Mouse (Mus musculus): ENCODE data around the gene Sgf29.

The Sgf29 gene

DNA sequence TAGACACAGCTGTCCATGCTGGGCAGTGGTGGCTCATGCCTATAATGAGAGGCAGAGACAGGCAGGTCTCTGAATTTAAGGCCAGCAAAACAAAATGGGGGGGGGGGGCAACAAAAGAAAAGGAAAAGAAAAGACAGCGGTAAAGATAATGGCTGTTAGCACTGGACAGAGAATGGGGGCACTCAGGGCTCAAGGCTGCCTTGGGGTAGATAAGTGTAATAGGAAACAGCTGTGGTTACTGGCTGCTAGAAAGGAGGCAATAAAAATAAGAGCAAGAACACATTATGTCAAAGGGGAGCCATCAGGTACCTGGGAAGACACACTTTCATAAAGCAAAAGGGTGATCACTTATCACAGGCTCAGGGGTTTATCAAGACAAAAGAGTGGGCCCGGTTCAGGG, 16.6 kb upstream of the Sgf29 start:
- in situ Hi-C loops (cut with MboI; ENCODE audit: low pct_unique_long_range_greater_than_20kb in 1 of 2, low sequenced_read_pairs in 2 of 2, unreplicated experiment in 1 of 2): loop anchor here (5.0 kb wide), 2 partner anchors 45 to 50 kb away; partner anchors contain the start of genes Apobr (in 1 of the 2) and Cln3 (in 1 of the 2)

DNA sequence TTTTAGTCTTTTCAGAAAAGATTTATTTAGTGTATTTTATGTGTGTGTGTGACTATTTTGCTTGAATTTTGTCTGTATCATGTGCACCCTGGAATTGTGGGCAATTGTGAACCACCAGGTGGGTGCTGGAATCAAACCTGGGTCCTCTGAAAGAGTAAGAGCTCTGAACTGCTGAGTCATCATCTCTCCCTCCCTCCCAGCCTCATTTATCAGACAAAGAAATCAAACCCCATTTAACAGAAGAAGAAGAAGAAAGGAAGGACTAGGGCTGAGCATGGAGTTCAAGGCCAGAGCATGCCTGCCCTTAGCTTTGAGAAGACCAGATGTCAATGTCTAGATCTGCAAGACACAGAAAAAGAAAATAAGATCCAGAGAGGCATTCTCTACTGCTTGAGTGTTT, 13.7 kb upstream of the Sgf29 start:
- in situ Hi-C loops (cut with MboI; ENCODE audit: low pct_unique_long_range_greater_than_20kb in 1 of 2, low sequenced_read_pairs in 2 of 2, unreplicated experiment in 1 of 2): no loop called here

DNA sequence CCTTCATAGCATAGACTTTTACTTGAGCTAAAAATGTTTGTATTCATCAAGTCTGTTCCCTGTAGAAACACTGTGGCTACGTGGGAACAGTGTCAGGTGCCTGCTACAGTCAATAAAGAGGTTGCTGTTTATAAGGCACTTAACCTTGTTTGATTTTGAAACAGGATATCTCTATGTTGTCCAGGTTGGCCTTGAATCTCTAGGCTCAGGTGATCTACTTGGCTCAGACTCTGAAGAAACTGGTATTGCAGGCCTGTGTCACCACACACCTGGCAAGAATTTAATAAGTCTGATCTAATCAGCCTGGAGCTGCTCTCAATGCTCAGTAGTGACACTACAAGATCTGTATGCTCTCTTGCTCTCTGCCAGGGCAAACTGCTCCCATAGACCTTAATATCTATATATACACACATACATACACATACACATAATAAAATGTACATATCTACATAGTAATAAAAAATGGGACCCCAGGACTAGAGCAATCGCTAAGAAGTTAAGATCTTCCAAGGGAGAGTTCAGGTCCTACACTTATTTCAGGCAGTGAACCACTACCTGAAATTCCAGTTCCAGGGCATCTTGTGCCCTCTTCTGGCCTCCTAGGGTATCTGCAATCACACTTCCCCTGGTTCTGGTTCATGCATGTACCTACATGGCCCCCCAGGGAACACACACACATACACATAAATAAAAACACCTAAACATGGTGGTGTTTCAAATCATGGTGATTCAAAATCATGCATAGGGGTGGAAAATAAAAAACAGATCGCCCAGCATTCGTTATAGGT, 12.2 kb upstream of the Sgf29 start:
- in situ Hi-C loops (cut with MboI; ENCODE audit: low pct_unique_long_range_greater_than_20kb in 1 of 2, low sequenced_read_pairs in 2 of 2, unreplicated experiment in 1 of 2): no loop called here

DNA sequence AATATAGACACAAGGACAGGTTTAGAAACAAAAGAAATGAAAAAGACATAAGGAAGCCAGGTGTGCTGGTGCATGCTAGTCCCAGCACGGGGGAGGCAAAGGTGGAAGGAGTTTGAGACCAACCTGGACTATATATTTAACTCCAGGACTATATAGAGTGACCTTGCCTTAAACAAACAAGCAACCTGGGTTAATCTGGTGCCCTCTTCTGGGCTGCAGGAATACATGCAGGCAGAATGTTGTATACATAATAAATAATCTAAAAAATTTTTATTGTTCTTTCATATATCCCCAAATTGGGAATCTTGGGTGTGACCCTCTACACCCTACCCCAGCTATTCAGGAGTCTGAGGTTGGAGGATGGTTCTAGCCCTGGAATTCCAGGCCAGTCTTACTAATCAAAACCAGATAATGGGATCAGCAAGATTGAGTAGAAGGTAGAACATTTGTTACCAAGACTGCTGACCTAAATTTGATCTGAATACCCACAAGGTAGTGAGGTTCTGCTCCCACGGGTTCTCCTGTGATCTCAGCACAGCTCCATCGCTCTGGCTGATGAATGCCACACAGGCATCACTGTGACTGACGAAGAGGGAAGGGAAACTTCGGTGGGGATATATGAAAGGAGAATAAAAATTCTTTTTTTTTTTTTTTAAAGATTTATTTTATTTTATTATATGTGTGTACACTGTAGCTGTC, 6.4 kb upstream of the Sgf29 start:
- in situ Hi-C loops (cut with MboI; ENCODE audit: low pct_unique_long_range_greater_than_20kb in 1 of 2, low sequenced_read_pairs in 2 of 2, unreplicated experiment in 1 of 2): loop anchor here in 1 of 2 experiments (10.0 kb wide), 1 partner anchor 52 kb away; the partner anchor contains the start of genes Bola2 and Slx1b

DNA sequence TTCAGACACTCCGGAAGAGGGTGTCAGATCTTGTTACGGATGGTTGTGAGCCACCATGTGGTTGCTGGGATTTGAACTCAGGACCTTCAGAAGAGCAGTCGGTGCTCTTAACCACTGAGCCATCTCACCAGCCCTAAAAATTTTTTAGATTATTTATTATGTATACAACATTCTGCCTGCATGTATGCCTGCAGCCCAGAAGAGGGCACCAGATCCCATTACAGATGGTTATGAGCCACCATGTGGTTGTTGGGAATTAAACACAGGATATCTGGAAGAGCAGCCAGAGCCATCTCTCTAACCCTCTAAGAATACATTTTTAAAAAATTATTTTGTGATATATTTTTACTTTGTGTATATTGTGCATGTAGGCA, 5.9 kb upstream of the Sgf29 start:
- in situ Hi-C loops (cut with MboI; ENCODE audit: low pct_unique_long_range_greater_than_20kb in 1 of 2, low sequenced_read_pairs in 2 of 2, unreplicated experiment in 1 of 2): loop anchor here in 1 of 2 experiments (10.0 kb wide), 1 partner anchor 52 kb away; the partner anchor contains the start of genes Bola2 and Slx1b

DNA sequence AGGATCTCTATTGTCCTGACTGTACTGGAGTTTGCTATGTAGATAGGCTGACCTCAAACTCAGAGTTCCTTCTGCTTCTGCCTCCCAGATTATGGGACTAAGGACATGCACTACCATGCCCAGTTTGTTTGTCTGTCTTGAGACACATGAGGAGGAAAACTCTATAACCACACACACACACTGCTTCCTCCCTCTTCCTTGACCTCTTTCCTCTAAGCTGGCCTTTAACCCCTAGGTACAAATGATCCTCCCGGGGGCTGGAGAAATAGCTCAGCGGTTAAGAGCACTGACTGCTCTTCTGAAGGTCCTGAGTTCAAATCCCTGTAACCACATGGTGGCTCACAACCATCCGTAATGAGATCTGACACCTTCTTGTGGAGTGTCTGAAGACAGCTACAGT, 4.8 kb upstream of the Sgf29 start:
- in situ Hi-C loops (cut with MboI; ENCODE audit: low pct_unique_long_range_greater_than_20kb in 1 of 2, low sequenced_read_pairs in 2 of 2, unreplicated experiment in 1 of 2): loop anchor here in 1 of 2 experiments (10.0 kb wide), 1 partner anchor 50 kb away; the partner anchor contains the start of genes Bola2 and Slx1b

DNA sequence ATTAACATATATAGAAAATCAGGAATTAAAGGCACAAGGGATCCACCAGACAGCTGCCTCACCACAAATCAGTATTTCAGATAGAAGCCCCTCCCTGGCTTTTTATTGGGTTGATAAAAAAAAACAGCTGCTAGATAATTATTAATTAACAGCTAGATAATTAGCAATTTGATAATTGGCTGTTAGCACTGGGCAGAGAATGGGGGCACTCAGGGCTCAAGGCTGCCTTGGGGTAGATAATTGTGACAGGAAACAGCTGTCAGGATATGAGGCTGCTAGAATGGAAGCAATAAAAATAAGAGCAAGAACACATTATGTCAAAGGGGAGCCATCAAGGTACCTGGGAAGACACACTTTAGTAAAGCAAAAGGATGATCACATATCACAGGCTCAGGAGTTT, 4.2 kb upstream of the Sgf29 start:
- in situ Hi-C loops (cut with MboI; ENCODE audit: low pct_unique_long_range_greater_than_20kb in 1 of 2, low sequenced_read_pairs in 2 of 2, unreplicated experiment in 1 of 2): loop anchor here in 1 of 2 experiments (10.0 kb wide), 1 partner anchor 50 kb away; the partner anchor contains the start of genes Bola2 and Slx1b

GRCm38 (mm10) chr7:126645708-126646107, 3.4 kb upstream of the Sgf29 start:
- in situ Hi-C loops (cut with MboI; ENCODE audit: low pct_unique_long_range_greater_than_20kb in 1 of 2, low sequenced_read_pairs in 2 of 2, unreplicated experiment in 1 of 2): loop anchor here in 1 of 2 experiments (10.0 kb wide), 1 partner anchor 49 kb away; the partner anchor contains the start of genes Bola2 and Slx1b

- in situ Hi-C loops (cut with MboI; ENCODE audit: low pct_unique_long_range_greater_than_20kb in 1 of 2, low sequenced_read_pairs in 2 of 2, unreplicated experiment in 1 of 2): loop anchor here in 1 of 2 experiments (10.0 kb wide), 1 partner anchor 46 kb away; the partner anchor contains the start of genes Bola2 and Slx1b
These were observed 623 bp upstream of the Sgf29 start for GRCm38 (mm10) chr7:126648486-126648885.

DNA sequence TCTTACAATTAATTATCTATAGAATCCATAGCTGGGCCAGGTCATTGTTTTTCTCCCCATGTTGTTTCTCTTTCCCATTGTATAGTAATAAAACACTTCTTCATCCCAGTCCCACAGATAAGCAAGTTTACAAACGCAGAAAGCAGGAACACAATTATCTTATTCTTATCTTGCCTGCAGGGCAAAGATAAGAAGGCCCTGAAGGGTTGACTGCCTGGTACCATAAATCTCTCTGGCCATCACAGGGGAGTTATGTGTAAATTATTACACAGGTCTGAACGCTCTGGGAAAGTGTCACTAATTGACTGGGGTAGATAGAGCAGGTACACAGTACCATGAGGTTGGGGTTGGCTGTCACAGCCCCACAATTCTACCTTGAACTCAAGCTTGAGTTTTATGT, 1.7 kb downstream of the Sgf29 start:
- in situ Hi-C loops (cut with MboI; ENCODE audit: low pct_unique_long_range_greater_than_20kb in 1 of 2, low sequenced_read_pairs in 2 of 2, unreplicated experiment in 1 of 2): no loop called here

DNA sequence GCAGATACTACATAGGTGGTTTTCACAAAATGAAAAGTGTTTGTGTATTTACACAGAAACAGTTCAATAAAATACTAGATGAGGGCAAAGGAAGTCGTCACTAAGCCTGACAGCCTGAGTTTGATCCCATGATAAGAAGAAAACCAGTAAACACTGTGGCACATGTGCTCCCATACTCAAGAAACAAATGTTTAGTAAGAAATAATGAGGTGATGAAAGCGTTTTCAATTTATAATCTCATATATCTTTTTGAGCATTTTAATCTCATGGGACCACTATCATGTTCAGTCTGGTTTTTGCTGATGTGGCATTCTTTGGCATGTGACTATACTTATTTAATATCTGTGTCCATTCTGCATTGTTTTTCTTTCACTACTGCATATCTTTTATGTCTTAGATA, 4.9 kb downstream of the Sgf29 start:
- in situ Hi-C loops (cut with MboI; ENCODE audit: low pct_unique_long_range_greater_than_20kb in 1 of 2, low sequenced_read_pairs in 2 of 2, unreplicated experiment in 1 of 2): no loop called here

DNA sequence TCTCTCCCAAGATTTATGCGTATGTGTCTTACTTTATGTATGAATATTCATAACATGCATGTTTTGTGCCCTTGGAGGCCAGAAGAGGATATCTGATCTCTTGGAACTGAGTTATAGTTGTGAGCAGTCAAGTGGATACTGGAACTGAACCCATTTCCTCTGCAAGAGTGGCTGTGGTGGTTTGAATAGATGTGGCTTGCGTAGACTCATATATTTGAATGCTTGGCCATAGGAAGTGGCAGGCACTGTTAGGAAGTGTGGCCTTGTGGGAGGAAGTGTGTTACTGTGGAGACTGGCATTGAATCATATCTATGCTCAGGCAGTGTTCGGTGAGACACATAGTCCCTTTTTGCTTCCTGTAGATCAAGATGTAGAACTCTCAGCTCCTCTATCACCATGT, 6.6 kb downstream of the Sgf29 start:
- in situ Hi-C loops (cut with MboI; ENCODE audit: low pct_unique_long_range_greater_than_20kb in 1 of 2, low sequenced_read_pairs in 2 of 2, unreplicated experiment in 1 of 2): no loop called here

- in situ Hi-C loops (cut with MboI; ENCODE audit: low pct_unique_long_range_greater_than_20kb in 1 of 2, low sequenced_read_pairs in 2 of 2, unreplicated experiment in 1 of 2): no loop called here
These were observed 8.4 kb downstream of the Sgf29 start for GRCm38 (mm10) chr7:126657522-126657921.

DNA sequence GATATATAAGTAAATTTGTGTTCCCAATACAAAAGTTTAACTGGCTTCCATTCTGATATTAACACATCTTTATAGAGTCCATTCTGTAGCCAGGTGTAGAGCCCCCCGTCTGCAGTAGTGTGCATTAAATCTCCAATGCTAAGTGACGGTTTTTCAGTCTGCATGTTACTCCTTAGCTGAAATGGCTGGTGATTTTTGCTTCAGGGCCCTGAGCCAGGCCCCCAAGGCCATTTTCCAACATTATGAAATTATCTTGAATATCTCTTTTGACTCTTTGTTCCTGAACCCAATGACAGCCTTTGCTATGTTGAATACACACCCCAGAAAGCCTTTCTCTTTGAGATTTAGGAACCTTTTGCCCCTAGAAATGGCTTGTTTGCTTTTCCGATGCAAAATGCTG, 10.7 kb downstream of the Sgf29 start:
- in situ Hi-C loops (cut with MboI; ENCODE audit: low pct_unique_long_range_greater_than_20kb in 1 of 2, low sequenced_read_pairs in 2 of 2, unreplicated experiment in 1 of 2): no loop called here

DNA sequence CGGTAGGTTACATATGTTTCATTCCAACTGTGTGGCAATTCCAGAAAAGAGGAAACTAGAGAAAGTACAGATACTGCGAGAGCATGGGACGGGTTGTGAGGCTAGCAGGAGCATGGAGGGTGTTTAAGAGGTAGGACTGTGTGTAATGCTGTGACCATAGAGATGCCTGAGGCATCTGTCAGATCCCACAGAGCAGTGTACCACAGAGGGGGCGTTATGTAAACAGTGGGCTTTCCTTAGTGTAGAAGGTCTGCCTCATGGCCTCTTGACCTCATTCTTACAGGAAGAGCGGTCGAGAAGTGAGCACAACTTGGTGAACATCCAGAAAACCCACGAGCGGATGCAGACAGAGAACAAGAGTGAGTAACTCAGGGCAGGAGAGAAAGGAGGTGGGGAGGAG, 14.5 kb downstream of the Sgf29 start:
- in situ Hi-C loops (cut with MboI; ENCODE audit: low pct_unique_long_range_greater_than_20kb in 1 of 2, low sequenced_read_pairs in 2 of 2, unreplicated experiment in 1 of 2): no loop called here

GRCm38 (mm10) chr7:126665269-126665668, 16.2 kb downstream of the Sgf29 start:
- in situ Hi-C loops (cut with MboI; ENCODE audit: low pct_unique_long_range_greater_than_20kb in 1 of 2, low sequenced_read_pairs in 2 of 2, unreplicated experiment in 1 of 2): no loop called here

DNA sequence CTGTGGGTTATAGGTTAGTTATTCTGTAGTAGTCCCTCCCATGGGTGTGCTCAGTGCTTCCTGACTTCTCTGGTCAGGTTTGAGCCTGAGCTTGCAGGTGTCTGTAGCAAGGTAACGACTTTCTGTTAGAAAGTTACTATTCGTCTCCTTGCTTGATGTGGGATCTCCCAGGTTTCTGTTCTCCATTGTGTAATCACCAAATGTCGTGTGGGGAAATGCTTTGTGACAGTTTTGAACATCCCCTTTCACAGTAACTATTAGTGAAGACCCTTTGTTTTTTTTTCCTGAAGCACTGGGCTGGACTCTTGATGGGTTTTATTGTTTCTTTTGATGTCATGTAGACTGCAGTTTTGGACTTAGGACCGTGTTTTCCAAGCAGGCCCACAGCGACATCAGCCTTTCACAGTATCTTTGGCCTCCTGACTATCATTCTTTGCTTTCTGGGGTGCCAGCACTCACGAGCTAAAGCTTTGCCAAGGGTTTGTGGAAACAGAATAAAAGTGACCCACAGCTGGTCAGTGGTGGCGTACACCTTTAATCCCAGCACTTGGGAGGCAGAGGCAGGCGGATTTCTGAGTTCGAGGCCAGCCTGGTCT, 18.5 kb downstream of the Sgf29 start:
- in situ Hi-C loops (cut with MboI; ENCODE audit: low pct_unique_long_range_greater_than_20kb in 1 of 2, low sequenced_read_pairs in 2 of 2, unreplicated experiment in 1 of 2): no loop called here

GRCm38 (mm10) chr7:126668452-126668851, 19.3 kb downstream of the Sgf29 start:
- in situ Hi-C loops (cut with MboI; ENCODE audit: low pct_unique_long_range_greater_than_20kb in 1 of 2, low sequenced_read_pairs in 2 of 2, unreplicated experiment in 1 of 2): no loop called here

GRCm38 (mm10) chr7:126670152-126670551, 21.0 kb downstream of the Sgf29 start:
- in situ Hi-C loops (cut with MboI; ENCODE audit: low pct_unique_long_range_greater_than_20kb in 1 of 2, low sequenced_read_pairs in 2 of 2, unreplicated experiment in 1 of 2): no loop called here

Data from mouse embryonic stem cell (cell line).